ENCODE assay signal across 8 mouse cellular contexts in the genomic region with DNA sequence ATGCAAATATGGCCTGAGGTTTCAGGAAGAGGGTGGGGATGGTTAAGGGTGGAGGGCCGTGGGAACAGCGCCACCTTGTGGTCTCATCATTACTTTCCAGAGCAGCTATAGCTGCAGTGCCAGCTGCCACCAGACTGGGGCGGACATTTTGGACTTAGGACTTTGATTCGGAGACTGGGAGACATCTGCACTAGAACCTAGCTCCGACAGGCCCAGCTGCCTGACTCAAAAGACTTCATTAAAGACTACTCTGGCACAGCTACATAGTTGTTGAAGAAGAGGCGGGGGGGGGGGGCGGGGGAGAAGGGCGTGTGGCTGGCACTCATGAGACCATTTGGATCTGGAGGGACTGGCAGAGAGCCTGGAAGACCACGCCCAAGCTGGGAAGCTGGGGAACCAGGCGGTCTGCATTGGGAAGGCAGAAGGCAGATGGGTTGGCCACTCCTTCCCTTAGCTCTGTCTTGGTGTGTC. TPM values are rescaled to one million over a fixed set of nuclear protein-coding genes. Genes with fewer than 3 reads are reported as not detected.
DNase-seq lines count a peak whose midpoint lies in the region; ATAC-seq and TF ChIP-seq lines count a peak whose summit lies in the region.

No protein-coding gene starts in this region.

- H3K36me3 ChIP-seq in intestine, postnatal 0 days (ENCODE audit: control insufficient read depth, insufficient read depth) = no peaks in the 10 kb centered on the region
- no peaks in the 10 kb centered on the region for H3K36me3 ChIP-seq in midbrain, embryonic 11.5 days (ENCODE audit: control insufficient read depth, insufficient read depth, low read length)

- intact Hi-C loops in left cerebral cortex, postnatal 36 days (cut with DNase I) = loop anchor here (5.0 kb wide), 2 partner anchors 47 to 157 kb away; a partner anchor contains a TSS

- ATAC-seq in granulocyte monocyte progenitor cell, adult 5-6 weeks (replicated peaks; ENCODE audit: poor library complexity, severe bottlenecking) = peak; percentile 88
- peak; percentile 79 for ATAC-seq in intestine, postnatal 0 days
- ATAC-seq in midbrain, embryonic 11.5 days (ENCODE audit: low FRiP score) = peak; percentile 76; the same call in 1 of the 2 replicates
- ATAC-seq in erythroid progenitor cell, adult 5-6 weeks (replicated peaks; ENCODE audit: low FRiP score, poor library complexity, severe bottlenecking) = no peak

- no peak overlapping the region for H3K4me3 ChIP-seq in intestine, postnatal 0 days (ENCODE audit: low read depth, low read length)
- H3K4me3 ChIP-seq in midbrain, embryonic 11.5 days (ENCODE audit: low read depth, low read length) = no peak overlapping the region

- no peaks in the 10 kb centered on the region for H3K9me3 ChIP-seq in intestine, postnatal 0 days (ENCODE audit: control insufficient read depth)
- no peaks in the 10 kb centered on the region for H3K9me3 ChIP-seq in midbrain, embryonic 11.5 days (ENCODE audit: control insufficient read depth, low read length)

- TF ChIP-seq CTCF in intestine, postnatal 0 days (IDR thresholded peaks at IDR 0.05; ENCODE audit: low read depth) = peak; percentile 98

- H3K4me2 ChIP-seq in intestine, postnatal 0 days (replicated peaks; ENCODE audit: low read depth) = peak overlapping the region; percentile 49
- H3K4me2 ChIP-seq in midbrain, embryonic 11.5 days = peak overlapping the region; percentile 22; the same call in 1 of the 2 replicates

- no peak overlapping the region for H3K9ac ChIP-seq in intestine, postnatal 0 days (ENCODE audit: low read depth, low read length)
- no peak overlapping the region for H3K9ac ChIP-seq in midbrain, embryonic 11.5 days (ENCODE audit: low read length)

- H3K27ac ChIP-seq in intestine, postnatal 0 days (ENCODE audit: low read depth, low read length) = peak overlapping the region; percentile 24; the same call in 1 of the 2 replicates
- no peak overlapping the region for H3K27ac ChIP-seq in midbrain, embryonic 11.5 days (ENCODE audit: low read depth, low read length)

- DNase-seq in adrenal gland, adult 2 months = peak; percentile 82
- DNase-seq in embryo, embryonic 11.5 days (ENCODE audit: low read depth, low spot score) = peak; percentile 72
- peak; percentile 83 to 88 for DNase-seq in left cerebral cortex, postnatal 36 days (ENCODE audit: low spot score in 2 of 2)
- peak; percentile 99 for DNase-seq in midbrain, embryonic 11.5 days (ENCODE audit: low spot score, missing footprints)
- peak; percentile 81 for DNase-seq in skeletal muscle tissue, adult 2 months (ENCODE audit: low read depth, low spot score)

- no peaks in the 10 kb centered on the region for H3K27me3 ChIP-seq in intestine, postnatal 0 days (replicated peaks; ENCODE audit: control insufficient read depth, insufficient read depth, low read length)
- no peaks in the 10 kb centered on the region for H3K27me3 ChIP-seq in midbrain, embryonic 11.5 days (ENCODE audit: control insufficient read depth, insufficient read depth, low read length)

- 13% methylated on average over 9 of the region's 10 CpGs for WGBS in intestine, postnatal 0 days
- 13% methylated on average over 9 of the region's 10 CpGs for WGBS in midbrain, embryonic 11.5 days

- peaks cover 4% of the 10 kb centered on the region; the same call in 1 of the 2 replicates for H3K4me1 ChIP-seq in intestine, postnatal 0 days (replicated peaks; ENCODE audit: control insufficient read depth, insufficient read depth, low read length)
- H3K4me1 ChIP-seq in midbrain, embryonic 11.5 days (ENCODE audit: control insufficient read depth, insufficient read depth, low read length) = no peaks in the 10 kb centered on the region

RNA-seq across cellular contexts. Expression of a gene that starts 21.4 kb away (rescaled TPM):
- 10 to 100 TPM; 18.9 to 21.6 TPM for total RNA-seq in adrenal gland, adult 2 months (2021)
- polyA plus RNA-seq in adrenal gland, adult 2 months (2012; rRNA removed) = 13.1 and 14.2 TPM in 2 replicates
- not detected in 2 replicates for total RNA-seq in granulocyte monocyte progenitor cell, adult 5-6 weeks (2014; fragmentation: Nextera tagmentation)
- not detected in 2 replicates for total RNA-seq in granulocyte monocyte progenitor cell, adult 5-6 weeks (2017)
- 17.0 and 19.2 TPM in 2 replicates for polyA plus RNA-seq in intestine, postnatal 0 days (2015; fragmentation: Nextera tagmentation; extraction: Ambion mirVana)
- total RNA-seq in left cerebral cortex, postnatal 36 days (2021) = 100 to 1,000 TPM; 136 to 236 TPM
- polyA plus RNA-seq in midbrain, embryonic 11.5 days (2014; fragmentation: Nextera tagmentation; extraction: Ambion mirVana) = 13.9 and 14.0 TPM in 2 replicates
- total RNA-seq in erythroid progenitor cell, adult 5-6 weeks (2015; ENCODE audit: low replicate concordance) = not detected in 2 replicates
- not detected in 2 replicates for total RNA-seq in erythroid progenitor cell, adult 5-6 weeks (2017; ENCODE audit: low replicate concordance)

RNA-seq across cellular contexts. Expression of a gene that starts 45.4 kb away (rescaled TPM):
- 10 to 100 TPM; 10.6 to 14.3 TPM for total RNA-seq in adrenal gland, adult 2 months (2021)
- 3.8 and 4.1 TPM in 2 replicates for polyA plus RNA-seq in adrenal gland, adult 2 months (2012; rRNA removed)
- 4.7 and 6.8 TPM in 2 replicates for total RNA-seq in granulocyte monocyte progenitor cell, adult 5-6 weeks (2014; fragmentation: Nextera tagmentation)
- 0.62 and 0.90 TPM in 2 replicates for total RNA-seq in granulocyte monocyte progenitor cell, adult 5-6 weeks (2017)
- 13.0 and 13.6 TPM in 2 replicates for polyA plus RNA-seq in intestine, postnatal 0 days (2015; fragmentation: Nextera tagmentation; extraction: Ambion mirVana)
- total RNA-seq in left cerebral cortex, postnatal 36 days (2021) = 100 to 1,000 TPM; 605 to 619 TPM
- polyA plus RNA-seq in midbrain, embryonic 11.5 days (2014; fragmentation: Nextera tagmentation; extraction: Ambion mirVana) = 1.2 and 1.5 TPM in 2 replicates
- total RNA-seq in erythroid progenitor cell, adult 5-6 weeks (2015; ENCODE audit: low replicate concordance) = not detected in 2 replicates
- total RNA-seq in erythroid progenitor cell, adult 5-6 weeks (2017; ENCODE audit: low replicate concordance) = not detected in 2 replicates

Comparison
In these comparisons a context has a peak if more than half of its experiments do, and no peak if none do; other contexts are left out.
1. RNA of a gene that starts 21.4 kb away (total RNA-seq): 136 to 236 TPM in left cerebral cortex, postnatal 36 days and 18.9 to 21.6 TPM in adrenal gland, adult 2 months; not detected in granulocyte monocyte progenitor cell, adult 5-6 weeks and not detected in erythroid progenitor cell, adult 5-6 weeks; every median in the first group is over 10 times any median in the second.
2. RNA of a gene that starts 45.4 kb away (total RNA-seq): 605 to 619 TPM in left cerebral cortex, postnatal 36 days; 10.6 to 14.3 TPM in adrenal gland, adult 2 months, 0.62 to 6.8 TPM in granulocyte monocyte progenitor cell, adult 5-6 weeks and not detected in erythroid progenitor cell, adult 5-6 weeks; every median in the first group is over 10 times any median in the second.
3. Peak in every context shown above with its lines, with median percentiles within 50 percentile points of each other: DNase-seq.